In the genomic region with DNA sequence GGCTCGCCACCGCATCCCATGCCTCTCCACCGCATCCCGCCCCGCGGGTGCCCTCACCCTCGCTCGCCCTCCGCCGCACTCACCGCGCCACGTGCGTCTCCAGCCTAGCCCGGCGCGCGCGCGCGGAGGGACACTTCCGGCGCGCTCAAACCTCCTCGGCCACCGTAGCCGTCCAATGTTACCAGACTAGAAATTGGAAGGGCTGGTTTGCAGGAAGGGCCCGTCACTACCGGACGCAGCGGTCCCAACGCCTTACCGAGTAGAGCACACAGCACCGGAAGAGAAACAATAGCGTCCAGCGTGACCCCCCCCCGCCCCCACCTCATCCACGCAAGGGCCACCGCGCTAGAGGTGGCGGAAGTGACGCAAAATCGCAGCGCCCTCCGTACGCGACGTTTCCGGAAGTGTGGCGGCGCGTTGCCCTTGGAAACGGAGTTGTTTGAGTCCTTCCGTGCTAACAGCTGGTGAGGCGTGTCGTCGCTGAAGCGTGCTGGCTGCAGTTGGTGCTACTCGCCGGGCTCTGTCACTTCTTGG, we compare ENCODE assay signal across 8 mouse cellular contexts. TPM values are rescaled to one million over a fixed set of nuclear protein-coding genes. Genes with fewer than 3 reads are reported as not detected.
DNase-seq lines count a peak whose midpoint lies in the region; ATAC-seq lines count a peak whose summit lies in the region.

Gene Gar1, minus strand, starts transcription at position 362 of the 534 bp plus-strand sequence.

- H3K9ac ChIP-seq in hindbrain, embryonic 14.5 days, result peak within 1 kb of the TSS; percentile 74

- DNase-seq in R1 (ENCODE audit: low read depth, low spot score), result peak; percentile 97
- DNase-seq in cerebellum, postnatal 25 days, result peak; percentile 97
- peak; percentile 87 to 95 for DNase-seq in frontal cortex, postnatal 25 days (ENCODE audit: low spot score in 2 of 2)
- peak; percentile 98 for DNase-seq in hindbrain, embryonic 14.5 days (ENCODE audit: low spot score)
- DNase-seq in layer of hippocampus, postnatal 36 days, result peak; percentile 91 to 94
- peak; percentile 98 for DNase-seq in lung, postnatal 36 days
- DNase-seq in retina, postnatal 1 day, result peak; percentile 99
- peak; percentile 90 to 91 for DNase-seq in urinary bladder, adult 18-20 months (ENCODE audit: low spot score in 2 of 2)

- H3K36me3 ChIP-seq in hindbrain, embryonic 14.5 days (replicated peaks; ENCODE audit: control insufficient read depth, insufficient read depth), result peaks cover 13% of the 10 kb centered on the region

- H3K4me3 ChIP-seq in hindbrain, embryonic 14.5 days (replicated peaks; ENCODE audit: low read length), result peak within 1 kb of the TSS; percentile 99

- peak within 1 kb of the TSS; percentile 94 for H3K27ac ChIP-seq in hindbrain, embryonic 14.5 days

- peaks cover 10% of the 10 kb centered on the region for H3K4me1 ChIP-seq in hindbrain, embryonic 14.5 days (replicated peaks; ENCODE audit: control insufficient read depth, insufficient read depth, low read length)

- WGBS in hindbrain, embryonic 14.5 days, result under 1% methylated on average over 60 of the region's 60 CpGs

- H3K9me3 ChIP-seq in hindbrain, embryonic 14.5 days (ENCODE audit: control insufficient read depth, low read length), result no peaks in the 10 kb centered on the region

- no peaks in the 10 kb centered on the region for H3K27me3 ChIP-seq in hindbrain, embryonic 14.5 days (ENCODE audit: control insufficient read depth, insufficient read depth, low read length)

- H3K4me2 ChIP-seq in hindbrain, embryonic 14.5 days (replicated peaks), result peak within 1 kb of the TSS; percentile 85

- ATAC-seq in hindbrain, embryonic 14.5 days (ENCODE audit: low FRiP score), result peak; percentile 95

RNA-seq across cellular contexts. Expression of gene Gar1, which starts in this region (rescaled TPM):
- polyA plus RNA-seq in hindbrain, embryonic 14.5 days (2014; fragmentation: Nextera tagmentation; extraction: Ambion mirVana), result 18.7 and 20.9 TPM in 2 replicates
- total RNA-seq in layer of hippocampus, postnatal 36 days (2021), result 10 to 100 TPM; 43.8 to 45.6 TPM

Comparison
In these comparisons a context has a peak if more than half of its experiments do, and no peak if none do; other contexts are left out.
1. Peak in every context shown above with its lines: DNase-seq, ATAC-seq, H3K4me3 ChIP-seq and H3K27ac ChIP-seq.